Mouse (Mus musculus) erythroblast, embryonic 14.5 days (primary cell): ENCODE measurements around the gene Gm20772. TPM values are rescaled to one million over a fixed set of nuclear protein-coding genes. Genes with fewer than 3 reads are reported as not detected.
"Not testable (repeated sequence)": the region's sequence is repeated elsewhere in the genome, so short reads cannot be mapped to it uniquely, and the experiment has no call there.

Experiments used
- H3K27me3 ChIP-seq: 2 replicates; pipeline ENCODE4 v1.6.1; 2012; ENCODE audit warnings: inconsistent platforms; ENCODE audit not compliant: control insufficient read depth
- H3K36me3 ChIP-seq: 2 replicates; pipeline ENCODE4 v1.6.1; 2012; ENCODE audit warnings: mild to moderate bottlenecking, inconsistent platforms; ENCODE audit not compliant: control insufficient read depth
- H3K4me1 ChIP-seq: 2 replicates; pipeline ENCODE4 v1.6.1; 2012; ENCODE audit warnings: inconsistent platforms; ENCODE audit not compliant: control insufficient read depth
- H3K4me3 ChIP-seq: replicated peaks from 2 replicates; pipeline ENCODE3; 2012; ENCODE audit warnings: moderate library complexity, mild to moderate bottlenecking, inconsistent platforms
- H3K9me3 ChIP-seq: 2 replicates; pipeline ENCODE4 v1.6.1; 2012; ENCODE audit warnings: low read length, inconsistent platforms, mixed read lengths; ENCODE audit not compliant: control insufficient read depth
- polyA plus RNA-seq: library from polyadenylated mRNA; stranded (reverse); fragments of >175 nt; gene quantifications from 2 replicates; pipeline ENCODE4 v1.2.3, GENCODE M21; 2012

Gm20772 gene
- polyA plus RNA-seq, result not detected in 2 replicates

DNA sequence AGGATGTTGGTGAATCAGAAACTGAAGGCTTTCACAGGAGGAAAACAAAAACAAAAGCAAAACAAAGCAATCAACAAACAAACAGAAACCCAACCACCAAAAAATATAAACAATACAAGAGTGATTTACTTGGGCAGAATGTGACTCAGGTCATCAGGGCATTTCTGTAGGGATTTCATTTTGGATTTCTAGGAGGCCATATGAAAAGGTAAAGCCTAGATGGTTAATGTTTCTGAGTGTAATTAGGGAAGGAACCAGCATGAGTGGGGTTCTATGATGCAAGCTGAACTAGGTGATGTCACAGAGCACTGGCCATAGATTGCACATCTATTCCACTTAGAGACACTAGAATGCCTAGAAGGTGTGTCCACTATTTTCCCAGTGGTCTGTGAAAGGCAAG lies at the start of gene Gm20772, which contains the start of gene Gm20831:
Gene Gm20772, plus strand, starts transcription at position 301 of the 400 bp plus-strand sequence.
Gene Gm20831, plus strand, starts transcription at position 301 of the 400 bp plus-strand sequence.
- H3K27me3 ChIP-seq, H3K9me3 ChIP-seq, H3K36me3 ChIP-seq, H3K4me1 ChIP-seq, H3K4me3 ChIP-seq: not testable (repeated sequence)

DNA sequence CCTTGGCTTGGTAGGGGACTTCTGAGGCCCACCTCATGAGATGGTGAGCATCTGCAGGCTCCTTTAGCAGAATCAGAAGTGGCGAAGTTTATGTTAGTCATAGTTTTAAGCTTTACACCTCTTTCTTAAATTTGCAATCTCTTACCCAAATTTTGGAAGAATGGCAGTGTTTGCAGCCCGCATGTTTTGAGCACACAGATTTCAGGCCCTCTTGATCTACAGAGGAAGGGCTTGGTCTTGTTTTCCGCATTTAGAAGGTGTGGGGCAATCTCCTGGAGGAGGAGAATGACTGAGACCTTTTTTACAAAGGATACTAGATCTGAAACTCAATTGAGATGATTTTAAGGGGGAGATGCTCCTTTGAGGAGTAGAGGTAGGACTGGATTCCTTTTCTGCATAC lies 28.4 kb upstream of the Gm20772 start, which contains the start of gene Gm21904:
Gene Gm21904, minus strand, starts transcription at position 101 of the 400 bp plus-strand sequence.
- not testable (repeated sequence) for H3K27me3 ChIP-seq, H3K9me3 ChIP-seq, H3K36me3 ChIP-seq, H3K4me3 ChIP-seq, H3K4me1 ChIP-seq

Other genes starting within 250 kb of the Gm20772 start
- not detected in 2 replicates for gene Gm21904, start 28.5 kb upstream of the Gm20772 start, polyA plus RNA-seq
- not detected in 2 replicates for gene Gm20831, start within 50 bp of the Gm20772 start, polyA plus RNA-seq
- not detected in 2 replicates for gene Srsy, start 62.6 kb downstream of the Gm20772 start, polyA plus RNA-seq
- not detected in 2 replicates for gene Gm21764, start 187.1 kb downstream of the Gm20772 start, polyA plus RNA-seq
- gene Ssty1, start 214.4 kb downstream of the Gm20772 start, polyA plus RNA-seq, result not detected in 2 replicates